Mouse (Mus musculus): ENCODE measurements around the gene Qk.

Qk gene

DNA sequence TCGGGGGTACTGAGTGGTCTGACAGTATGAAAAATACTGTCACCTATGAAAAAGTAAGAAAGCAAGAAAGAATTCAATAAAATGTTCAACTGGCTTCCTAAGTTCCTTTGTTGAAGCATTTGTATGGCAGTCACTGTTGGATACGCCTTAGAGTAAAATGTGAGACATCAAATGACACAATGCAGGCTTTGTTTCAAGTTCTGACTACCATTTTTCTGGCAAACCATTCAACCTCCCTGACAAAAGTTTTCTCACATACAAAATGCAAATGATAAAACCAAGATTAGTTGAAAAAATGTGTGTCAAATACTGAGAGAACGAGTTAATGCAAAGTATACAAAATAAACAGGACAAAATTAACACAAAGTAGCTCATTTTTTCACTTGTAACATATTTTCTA lies 50.1 kb downstream of the Qk start:
- in situ Hi-C loops (cut with MboI, MseI) = no loop called here

DNA sequence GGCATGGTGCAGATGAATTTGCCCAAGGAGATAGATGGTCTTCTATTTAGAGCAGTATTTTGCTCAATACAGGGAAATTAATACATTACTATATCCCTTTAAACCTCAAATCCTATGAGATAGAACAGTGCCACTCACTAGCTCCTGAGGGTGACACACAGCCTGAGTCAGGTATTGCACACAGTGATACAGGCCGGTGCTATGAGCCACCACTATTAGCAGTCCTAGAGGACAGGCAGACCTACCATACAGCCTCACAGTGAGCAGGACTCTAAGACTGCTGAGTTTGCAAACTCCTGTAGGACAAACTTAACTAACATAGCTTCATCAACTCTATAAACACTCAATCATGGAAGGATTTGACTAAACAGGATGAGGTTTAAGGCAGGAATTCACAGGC lies 51.2 kb downstream of the Qk start:
- in situ Hi-C loops (cut with MboI, MseI) = no loop called here

DNA sequence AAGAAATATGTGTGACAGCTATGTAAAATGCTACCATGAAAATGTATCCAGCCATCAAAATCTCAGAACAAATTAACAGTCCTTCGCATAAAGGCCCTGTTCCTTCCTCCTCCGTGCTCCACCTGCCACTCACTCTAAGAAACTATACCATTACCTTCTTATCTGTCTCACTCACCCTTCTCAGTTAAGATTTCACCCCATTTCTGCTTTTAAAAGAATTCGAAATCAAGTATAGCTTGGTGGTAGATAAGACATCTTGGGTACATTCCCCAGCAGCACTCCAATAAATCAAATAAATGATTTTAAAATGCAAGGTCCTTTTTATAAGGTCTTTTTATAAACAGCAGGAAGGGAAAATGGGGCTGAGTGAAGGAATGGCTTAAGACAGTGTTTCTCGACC lies 53.4 kb downstream of the Qk start:
- in situ Hi-C loops (cut with MboI, MseI) = no loop called here

- in situ Hi-C loops (cut with MboI, MseI) = no loop called here
Observed at GRCm38 (mm10) chr17:10251252-10251958, 68.2 kb downstream of the Qk start.

GRCm38 (mm10) chr17:10240081-10240480 lies 79.6 kb downstream of the Qk start:
- in situ Hi-C loops (cut with MboI, MseI) = no loop called here

- in situ Hi-C loops (cut with MboI, MseI) = no loop called here
Observed at GRCm38 (mm10) chr17:10236595-10236994, 83.1 kb downstream of the Qk start.

DNA sequence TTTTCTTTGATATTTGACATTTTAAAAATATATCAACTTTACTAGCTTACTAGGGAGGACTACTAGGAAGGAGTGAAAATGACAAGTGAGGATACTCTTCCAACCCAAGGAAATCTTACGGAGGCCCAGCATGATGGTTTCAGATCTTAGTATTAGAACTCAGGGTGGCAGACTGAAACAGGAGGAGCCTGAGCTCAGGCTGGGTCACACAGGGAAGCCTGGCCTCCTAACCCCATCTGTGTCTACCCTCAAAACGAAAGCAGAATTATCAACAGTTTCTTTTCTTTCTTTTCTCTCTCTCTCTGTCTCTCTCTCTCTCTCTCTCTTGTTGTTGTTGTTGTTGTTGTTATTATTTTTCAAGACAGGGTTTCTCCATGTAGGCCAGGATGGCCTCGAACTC lies 87.2 kb downstream of the Qk start:
- in situ Hi-C loops (cut with MboI, MseI) = no loop called here

GRCm38 (mm10) chr17:10227798-10228538 lies 91.7 kb downstream of the Qk start:
- in situ Hi-C loops (cut with MboI, MseI) = no loop called here

DNA sequence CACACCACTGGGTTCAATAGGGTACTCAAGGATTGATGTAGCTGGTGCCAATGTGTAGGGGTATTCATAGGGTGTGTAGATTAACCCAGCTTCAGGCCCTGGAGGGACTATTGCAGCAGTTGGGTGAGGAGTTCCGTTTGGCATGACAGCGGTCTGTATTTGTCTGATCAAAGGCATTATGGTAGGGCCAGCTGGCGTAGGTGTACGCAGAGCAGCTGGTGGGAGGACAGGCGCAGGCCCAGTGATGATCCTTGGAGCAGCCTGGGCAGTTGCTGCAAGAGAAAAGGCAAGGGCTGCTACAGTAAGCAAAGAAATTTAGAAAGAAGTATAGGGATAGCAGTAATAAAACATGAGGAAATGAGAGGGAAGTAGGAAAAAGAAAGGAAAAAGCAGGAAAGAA lies 103.5 kb downstream of the Qk start:
- in situ Hi-C loops (cut with MboI, MseI) = no loop called here

GRCm38 (mm10) chr17:10209154-10209777 lies 110.4 kb downstream of the Qk start:
- in situ Hi-C loops (cut with MboI, MseI) = no loop called here

DNA sequence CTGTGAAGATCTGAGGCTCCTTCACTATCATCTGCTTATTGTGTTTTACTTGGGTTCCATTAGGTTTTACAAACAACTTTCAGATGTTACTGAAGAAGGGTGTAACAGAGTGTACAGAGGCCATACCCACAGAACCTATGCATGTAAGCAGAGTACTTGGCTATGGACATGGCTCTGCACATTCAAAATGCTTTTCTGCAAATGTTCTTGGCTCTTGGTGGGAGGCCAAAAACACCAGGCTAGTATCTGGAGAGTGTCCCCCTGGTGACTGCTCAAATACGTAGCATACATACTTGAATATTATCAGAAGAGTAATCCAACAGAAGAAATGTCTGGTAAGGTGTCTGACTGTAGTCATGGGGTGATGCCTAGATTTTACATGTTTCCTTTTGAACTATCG lies 121.0 kb downstream of the Qk start:
- in situ Hi-C loops (cut with MboI, MseI) = no loop called here

DNA sequence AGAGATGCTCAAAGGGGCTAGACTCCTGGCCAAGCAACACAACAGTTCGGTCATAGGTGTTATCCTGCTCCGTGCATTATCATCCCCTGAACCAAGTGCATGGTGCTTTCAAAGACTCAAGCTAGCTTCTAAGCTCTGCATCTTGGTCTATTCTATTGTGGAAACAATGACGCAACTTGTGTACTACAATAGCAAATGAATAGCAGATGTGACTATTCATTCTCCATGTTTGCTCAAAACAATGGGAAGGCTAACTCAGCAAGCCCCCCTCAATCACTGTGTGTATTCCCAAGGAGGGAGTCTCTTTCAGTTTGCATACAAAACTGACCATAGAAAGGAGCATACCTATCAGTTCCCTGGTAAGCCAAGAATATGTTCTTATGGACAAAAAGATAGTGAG lies 121.4 kb downstream of the Qk start:
- in situ Hi-C loops (cut with MboI, MseI) = no loop called here

DNA sequence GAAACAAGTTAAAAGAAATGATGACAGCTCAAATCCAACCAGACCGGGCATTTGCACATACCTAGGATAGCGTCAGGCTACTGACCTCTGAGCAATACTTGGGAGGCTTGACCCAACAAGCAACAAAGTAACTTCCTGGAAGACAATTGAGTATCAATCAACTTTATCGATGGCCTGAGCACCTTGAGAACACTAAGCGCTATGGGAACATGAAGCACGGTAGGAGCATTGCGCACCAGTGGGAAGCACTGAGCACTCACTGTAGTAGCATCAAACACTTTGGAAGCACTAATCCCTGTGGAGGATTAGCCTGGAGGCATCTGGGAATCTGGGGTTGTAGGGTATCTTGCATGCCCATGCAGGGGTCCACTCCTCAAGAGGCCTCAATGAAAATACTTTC lies 124.0 kb downstream of the Qk start:
- in situ Hi-C loops (cut with MboI, MseI) = no loop called here

DNA sequence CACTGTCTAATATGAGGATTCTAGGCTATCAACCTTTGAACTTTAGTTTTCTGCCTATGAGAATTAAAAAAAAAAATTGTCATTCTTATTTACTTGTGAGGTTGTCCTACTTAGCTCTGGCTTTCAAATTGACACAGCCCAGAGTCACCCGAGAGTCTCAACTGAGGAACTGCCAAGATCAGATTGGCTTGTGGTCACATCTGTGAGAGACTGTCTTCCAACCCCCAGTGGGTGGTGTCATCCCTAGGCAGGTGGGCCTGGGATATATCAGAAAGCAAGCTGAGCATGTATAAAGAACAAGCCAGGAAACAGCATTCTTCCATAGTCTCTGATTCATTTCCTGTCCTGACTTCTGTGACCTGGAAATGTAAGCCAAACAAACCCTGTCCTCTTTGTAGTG lies 128.8 kb downstream of the Qk start:
- in situ Hi-C loops (cut with MboI, MseI) = no loop called here

GRCm38 (mm10) chr17:10188481-10188880 lies 131.2 kb downstream of the Qk start:
- in situ Hi-C loops (cut with MboI, MseI) = no loop called here

GRCm38 (mm10) chr17:10187431-10188020 lies 132.1 kb downstream of the Qk start:
- in situ Hi-C loops (cut with MboI, MseI) = no loop called here

DNA sequence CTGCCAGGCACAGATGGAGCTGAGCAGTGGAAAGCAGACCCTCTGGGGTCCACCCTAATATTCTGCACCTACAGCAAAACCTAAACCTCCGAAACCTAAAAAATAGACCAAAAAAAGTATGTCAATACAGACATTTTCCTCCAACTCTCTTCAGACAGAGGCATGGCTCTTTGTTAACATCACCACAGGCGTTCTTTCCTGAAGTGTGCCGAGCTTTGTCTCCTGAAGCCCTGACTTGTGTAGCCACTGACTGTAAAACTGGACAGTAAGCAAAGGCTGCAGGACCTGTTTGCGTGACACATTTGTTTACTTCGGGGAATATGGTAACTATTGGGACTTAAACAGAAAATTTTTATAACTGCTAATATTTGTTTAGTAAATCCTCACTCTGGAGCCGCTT lies 137.9 kb downstream of the Qk start:
- in situ Hi-C loops (cut with MboI, MseI) = no loop called here

- in situ Hi-C loops (cut with MboI, MseI) = no loop called here
Observed at GRCm38 (mm10) chr17:10177096-10177495, 142.6 kb downstream of the Qk start.

DNA sequence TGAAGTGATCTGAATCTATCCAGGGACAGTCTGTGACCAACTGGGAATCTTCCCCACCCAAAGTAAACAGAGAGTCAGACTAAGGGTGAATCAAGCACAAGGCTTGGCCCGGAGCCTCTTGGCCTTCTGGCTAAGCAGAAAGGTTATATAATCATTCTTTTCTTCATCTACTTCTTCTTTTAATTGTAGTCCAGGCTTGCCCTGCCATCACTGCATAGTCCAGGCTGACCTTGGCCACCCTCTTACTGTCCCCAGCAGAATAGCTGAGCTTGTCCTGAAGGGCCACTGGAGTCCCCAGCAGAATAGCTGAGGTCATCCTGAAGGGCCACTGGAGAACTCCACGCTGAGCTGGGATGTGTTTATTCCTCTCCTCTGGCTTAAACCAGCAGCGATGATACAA lies 158.4 kb downstream of the Qk start:
- in situ Hi-C loops (cut with MboI, MseI) = loop anchor here in 1 of 2 experiments (10.0 kb wide), 1 partner anchor 1644 kb away; no protein-coding TSS in a partner anchor

- in situ Hi-C loops (cut with MboI, MseI) = loop anchor here in 1 of 2 experiments (10.0 kb wide), 1 partner anchor 1644 kb away; no protein-coding TSS in a partner anchor
Observed at GRCm38 (mm10) chr17:10160415-10160814, 159.2 kb downstream of the Qk start.

GRCm38 (mm10) chr17:10152808-10153413 lies 166.7 kb downstream of the Qk start:
- in situ Hi-C loops (cut with MboI, MseI) = no loop called here
